Mouse (Mus musculus): ENCODE measurements around the gene Scgb1a1.

GRCm38 (mm10) chr19:9058331-9058884 is 29.4 kb downstream of the Scgb1a1 start:
- TF ChIP-seq CTCF (IDR thresholded peaks at IDR 0.05; ENCODE audit: borderline replicate concordance, insufficient read depth, low read depth, low read length) (no peak), POLR2A (IDR thresholded peaks at IDR 0.05; ENCODE audit: borderline replicate concordance, insufficient read depth, low read length) (no peak)
